Mouse (Mus musculus) adrenal gland (tissue): ENCODE results near the gene Pdcd7.
"Not testable (repeated sequence)": the region's sequence is repeated elsewhere in the genome, so short reads cannot be mapped to it uniquely, and the experiment has no call there.

Experiments used
- intact Hi-C: fragments of 180-260 bp; cut with DNase I; formaldehyde crosslinking; loops from one replicate; pipeline ENCODE4 v1.15.1; 2025
- long read RNA-seq, 2 experiments: library from polyadenylated mRNA; unstranded; transcript quantifications; one replicate each; pipeline ENCODE4 v2.0.0; 2020; ENCODE audit warnings: borderline replicate concordance in 1 of 2; ENCODE audit not compliant: insufficient replicate concordance in 1 of 2

The Pdcd7 gene
- long read RNA-seq, experiment 1, transcript Pdcd7-201 (5 exons, 2,419 nt) = major isoform, 11 of 15 reads
- long read RNA-seq, experiment 1, partial matches to known transcripts = 3 of 15 reads
- long read RNA-seq, experiment 1, other reads (novel, unspliced or antisense) = 1 of 15 reads
- long read RNA-seq, experiment 2, transcript Pdcd7-201 (5 exons, 2,419 nt) = major isoform, 8 of 17 reads
- long read RNA-seq, experiment 2, partial matches to known transcripts = 9 of 17 reads
- long read RNA-seq, experiment 2, other reads (novel, unspliced or antisense) = 0 of 17 reads

GRCm38 (mm10) chr9:65345854-65346475 lies at the start of gene Pdcd7:
Gene Pdcd7, plus strand, starts transcription at chr9:65346104.
- intact Hi-C loops = no loop called here

- intact Hi-C loops = no loop called here
Measured at GRCm38 (mm10) chr9:65297056-65297455, 48.8 kb upstream of the Pdcd7 start.

- intact Hi-C loops = no loop called here
Measured at GRCm38 (mm10) chr9:65298761-65299160, 47.1 kb upstream of the Pdcd7 start.

DNA sequence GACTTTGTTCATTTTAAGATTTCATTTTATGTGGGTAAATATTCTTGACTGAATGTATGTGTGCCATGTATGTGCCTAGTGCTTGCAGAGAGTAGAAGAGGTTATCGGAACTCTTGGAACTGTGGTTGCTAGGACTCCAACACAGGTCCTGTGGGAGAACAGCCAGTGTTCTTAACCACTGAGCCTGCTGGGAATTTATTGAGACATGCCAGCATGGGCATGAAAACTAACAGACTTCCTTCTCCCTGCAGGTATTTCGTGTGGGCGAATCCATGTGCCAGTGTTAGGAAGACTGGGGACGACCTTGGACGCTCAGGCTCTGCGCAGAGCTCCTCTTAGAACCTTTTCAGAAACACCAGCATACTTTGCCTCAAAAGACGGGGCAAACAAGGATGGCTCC lies 46.3 kb upstream of the Pdcd7 start:
- intact Hi-C loops = no loop called here

DNA sequence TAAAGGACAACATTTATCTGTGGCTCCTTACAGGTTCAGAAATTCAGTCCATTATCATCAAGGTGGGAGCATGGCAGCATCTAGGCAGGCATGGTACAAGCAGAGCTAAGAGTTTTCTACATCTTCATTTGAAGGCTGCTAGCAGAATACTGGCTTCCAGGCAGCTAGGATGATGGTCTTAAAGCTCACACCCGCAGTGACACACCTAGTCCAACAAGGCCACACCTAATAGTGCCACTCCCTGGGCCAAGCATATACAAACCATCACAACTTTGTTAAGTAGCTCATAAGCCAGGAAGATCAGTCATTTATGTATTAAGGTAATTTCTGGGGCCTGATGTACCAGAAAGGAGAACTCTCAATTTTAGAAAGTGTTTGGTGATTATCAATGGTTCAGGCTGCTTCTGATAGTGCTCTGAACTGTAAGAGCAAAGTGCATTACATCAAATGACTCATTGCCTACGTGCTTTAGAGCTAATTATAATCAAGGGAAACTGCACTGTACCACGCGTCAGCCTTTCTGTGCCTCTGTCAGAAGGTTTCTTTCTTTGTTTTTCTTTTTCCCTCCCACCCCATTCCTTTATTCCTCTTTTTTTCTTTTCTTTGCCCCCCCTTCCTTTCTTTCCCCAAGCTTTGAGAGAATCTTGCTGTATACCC lies 43.4 kb upstream of the Pdcd7 start:
- intact Hi-C loops = no loop called here

- intact Hi-C loops = no loop called here
Measured at GRCm38 (mm10) chr9:65303586-65303985, 42.3 kb upstream of the Pdcd7 start.

DNA sequence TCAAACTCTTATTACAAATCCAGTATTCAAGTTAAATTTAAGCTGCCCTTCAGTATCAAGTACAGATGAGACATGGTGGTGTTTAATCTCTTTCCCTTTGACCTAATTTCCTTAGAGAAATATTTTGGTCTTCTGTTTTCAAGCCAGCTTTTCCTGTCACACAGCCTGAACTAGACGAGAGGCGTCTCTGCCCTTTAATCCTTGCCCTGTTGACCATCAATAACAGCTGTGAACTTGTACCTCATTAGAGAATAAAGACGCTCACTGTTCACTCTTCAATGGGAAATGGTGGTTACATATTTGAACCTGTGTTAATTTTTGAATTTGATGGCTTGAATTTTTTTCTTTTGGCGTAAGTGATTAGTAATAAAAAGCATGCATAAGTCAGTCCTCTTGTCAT lies 41.6 kb upstream of the Pdcd7 start:
- intact Hi-C loops = no loop called here

DNA sequence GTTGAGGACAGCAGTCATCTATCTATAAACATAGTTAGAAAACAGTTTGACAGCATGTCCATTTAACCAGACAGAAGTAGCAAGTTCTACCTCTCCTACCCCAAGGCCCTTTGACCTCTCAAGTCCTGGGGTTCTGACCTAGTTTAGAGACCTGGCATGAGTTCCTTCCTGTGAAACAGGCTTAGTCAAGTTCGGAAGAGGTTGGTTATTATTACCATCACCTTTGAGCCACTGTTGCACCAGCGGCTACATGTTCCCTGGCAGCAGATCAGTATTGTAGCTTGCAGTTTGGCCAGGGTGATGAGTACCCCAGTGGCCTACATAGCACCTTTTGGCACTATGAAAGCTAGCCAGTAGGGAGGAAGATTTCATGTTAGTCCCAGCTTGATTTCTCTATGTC lies 39.2 kb upstream of the Pdcd7 start:
- intact Hi-C loops = no loop called here

DNA sequence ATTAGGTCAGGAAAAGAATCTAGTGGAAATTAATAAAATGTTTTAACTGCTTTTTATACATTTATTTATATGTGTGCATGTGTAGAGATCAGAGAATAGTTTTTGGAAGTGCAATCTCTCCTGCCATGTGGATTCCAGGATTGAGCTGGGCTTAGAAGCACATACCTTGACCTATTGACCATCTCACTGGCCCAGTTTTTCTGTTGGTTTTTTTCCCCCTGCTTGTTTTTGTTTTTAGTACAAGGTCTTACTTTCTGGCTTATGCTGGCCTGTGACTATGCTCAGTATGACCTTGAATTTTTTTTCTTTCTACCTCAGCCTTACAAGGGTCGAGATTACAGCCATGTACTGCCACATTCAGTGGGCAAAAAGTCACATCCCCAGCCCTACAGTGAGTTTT lies 37.9 kb upstream of the Pdcd7 start:
- intact Hi-C loops = no loop called here

DNA sequence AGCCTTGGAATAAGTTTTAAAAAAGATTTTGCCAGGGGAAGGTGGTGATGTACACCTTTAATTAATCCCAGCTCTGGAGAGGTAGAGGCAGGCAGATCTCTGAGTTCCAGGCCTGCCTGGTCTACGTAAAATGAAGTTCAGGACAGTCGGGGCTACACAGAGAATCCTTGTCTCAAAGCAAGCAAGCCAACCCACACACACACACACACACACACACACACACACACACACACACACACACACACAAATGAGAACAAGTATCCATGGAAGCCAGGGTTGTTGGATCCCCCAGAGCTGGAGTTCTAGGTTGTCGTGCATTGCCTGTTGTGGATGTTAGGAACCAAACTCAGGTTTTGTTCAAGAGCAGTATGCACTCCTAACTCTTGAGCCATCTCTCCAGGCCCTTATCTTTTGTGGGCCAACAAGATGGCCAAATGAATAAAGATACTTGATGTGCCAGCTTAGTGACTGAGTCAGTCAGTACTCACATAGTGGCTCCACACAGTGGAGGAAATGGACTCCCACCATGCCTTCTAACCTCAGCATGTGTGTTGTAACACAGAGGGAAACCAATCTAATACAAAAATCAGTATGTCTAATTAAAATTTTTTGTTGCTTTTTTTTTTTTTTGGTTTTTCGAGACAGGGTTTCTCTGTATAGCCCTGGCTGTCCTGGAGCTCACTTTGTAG lies 33.1 kb upstream of the Pdcd7 start:
- intact Hi-C loops = no loop called here

DNA sequence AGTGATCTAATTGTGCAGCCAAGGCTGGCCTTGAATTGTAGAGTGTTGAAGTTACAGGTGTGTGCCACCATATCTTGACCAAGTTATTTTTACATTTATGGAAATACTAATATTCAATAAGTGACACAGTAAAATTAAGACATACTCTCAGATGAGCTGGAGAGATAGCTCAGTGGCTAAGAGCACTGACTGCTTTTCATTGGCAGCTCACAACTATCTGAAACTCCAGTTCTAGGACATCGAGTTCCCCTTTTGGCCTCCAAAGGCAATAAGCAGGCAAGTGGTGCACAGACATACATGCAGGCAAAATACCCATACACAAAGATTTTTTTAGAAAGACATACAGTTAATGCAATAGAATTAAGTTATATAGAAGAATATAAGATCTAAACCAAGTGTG lies 32.1 kb upstream of the Pdcd7 start:
- intact Hi-C loops = no loop called here

DNA sequence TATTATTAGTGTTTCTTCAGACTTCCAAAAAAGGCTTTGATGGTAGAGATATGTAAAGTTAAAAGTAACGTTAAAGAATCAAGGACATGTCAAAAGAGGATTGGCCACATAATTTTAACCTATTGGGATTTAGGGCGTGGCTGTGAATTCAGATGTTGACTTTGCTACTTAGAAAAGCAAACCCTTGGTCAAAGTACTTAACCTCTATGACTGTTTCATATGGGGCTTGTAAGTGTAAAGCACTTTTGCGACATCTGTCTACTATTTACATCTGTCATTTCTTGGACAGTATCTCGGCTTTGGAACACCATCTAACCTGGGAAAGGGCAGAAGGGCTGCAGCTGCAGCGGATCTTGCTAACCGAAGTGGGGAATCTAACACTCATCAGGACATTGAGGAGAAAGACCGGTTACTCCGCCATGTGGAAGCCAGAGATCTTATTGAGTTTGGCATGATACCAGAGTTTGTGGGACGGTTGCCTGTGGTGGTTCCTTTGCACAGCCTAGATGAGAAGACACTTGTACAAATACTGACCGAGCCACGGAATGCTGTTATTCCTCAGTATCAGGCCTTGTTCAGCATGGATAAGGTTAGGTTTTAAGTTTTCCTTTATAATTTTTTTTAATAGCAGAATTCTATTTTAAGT lies 23.5 kb upstream of the Pdcd7 start:
- intact Hi-C loops = no loop called here

DNA sequence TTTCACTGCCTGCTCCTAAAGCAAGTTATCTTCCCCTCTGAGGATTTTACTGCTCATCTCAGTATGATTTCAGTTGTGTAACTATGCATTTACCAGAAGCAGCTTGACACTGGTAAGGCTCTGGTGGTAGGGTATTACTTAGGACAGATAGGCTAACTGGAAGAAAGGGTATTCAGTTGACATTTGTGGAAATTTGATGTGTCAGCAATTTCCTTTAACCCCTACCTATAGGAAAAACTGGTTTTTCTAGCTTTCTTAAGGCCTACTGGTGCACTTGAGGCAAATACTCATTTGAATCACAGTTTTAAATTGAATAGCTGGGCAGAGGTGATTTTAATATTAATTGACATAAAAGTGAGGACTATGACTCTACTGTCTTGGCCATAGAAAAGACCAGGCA lies 19.9 kb upstream of the Pdcd7 start:
- intact Hi-C loops = no loop called here

GRCm38 (mm10) chr9:65327371-65327770 lies 18.5 kb upstream of the Pdcd7 start:
- intact Hi-C loops = no loop called here

- intact Hi-C loops = no loop called here
Measured at GRCm38 (mm10) chr9:65333958-65334357, 11.9 kb upstream of the Pdcd7 start.

- intact Hi-C loops = no loop called here
Measured at GRCm38 (mm10) chr9:65339146-65339545, 6.8 kb upstream of the Pdcd7 start.

DNA sequence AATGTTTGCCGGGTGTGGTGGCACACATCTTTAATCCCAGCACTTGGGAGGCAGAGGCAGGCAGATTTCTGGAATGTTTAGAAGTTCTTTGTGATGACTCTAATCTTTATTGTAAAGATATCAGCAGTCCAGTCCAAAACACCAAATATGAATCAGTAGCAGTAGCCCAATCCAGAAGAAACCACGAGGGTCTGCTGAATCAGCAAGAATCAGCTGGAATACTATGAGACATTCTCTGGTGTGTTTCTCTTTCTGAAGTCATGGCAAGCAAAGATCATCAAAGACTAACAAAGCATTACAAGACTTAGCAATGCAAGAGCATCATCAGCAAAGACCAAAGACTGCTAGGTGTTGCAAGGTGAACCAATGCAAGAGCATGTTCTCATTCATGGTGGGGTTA lies 5.5 kb upstream of the Pdcd7 start:
- intact Hi-C loops = no loop called here

DNA sequence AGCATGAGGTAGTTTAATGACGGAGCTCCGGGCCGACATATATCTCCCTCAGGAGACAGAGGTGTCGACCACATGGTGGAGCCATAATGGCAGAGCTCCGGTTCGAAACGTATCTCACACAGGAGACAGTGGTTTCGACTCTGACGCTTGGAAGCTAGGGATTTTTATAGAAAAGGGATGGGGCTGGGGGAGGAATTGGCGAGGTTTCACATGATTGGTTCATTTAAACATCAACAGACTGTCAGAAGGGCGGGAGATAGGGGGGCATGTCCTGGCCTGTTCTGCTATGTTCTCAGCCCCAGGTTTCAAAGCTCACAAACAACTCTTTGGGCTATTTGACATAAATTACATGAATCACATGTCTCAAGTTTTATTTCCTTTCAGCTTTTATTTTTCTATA lies 465 bp upstream of the Pdcd7 start:
- intact Hi-C loops = not testable (repeated sequence)

GRCm38 (mm10) chr9:65346476-65347111 lies 690 bp downstream of the Pdcd7 start:
- intact Hi-C loops = no loop called here

- intact Hi-C loops = no loop called here
Measured at GRCm38 (mm10) chr9:65347112-65347850, 1.4 kb downstream of the Pdcd7 start.
